Mouse (Mus musculus) yolk sac, embryonic 10.5 days (tissue): ENCODE measurements around the gene Sytl5.

Source experiments
- DNase-seq: peaks from one replicate; pipeline ENCODE4 v3.0.0-alpha.2; 2017; ENCODE audit warnings: low spot score

Gene Sytl5

DNA sequence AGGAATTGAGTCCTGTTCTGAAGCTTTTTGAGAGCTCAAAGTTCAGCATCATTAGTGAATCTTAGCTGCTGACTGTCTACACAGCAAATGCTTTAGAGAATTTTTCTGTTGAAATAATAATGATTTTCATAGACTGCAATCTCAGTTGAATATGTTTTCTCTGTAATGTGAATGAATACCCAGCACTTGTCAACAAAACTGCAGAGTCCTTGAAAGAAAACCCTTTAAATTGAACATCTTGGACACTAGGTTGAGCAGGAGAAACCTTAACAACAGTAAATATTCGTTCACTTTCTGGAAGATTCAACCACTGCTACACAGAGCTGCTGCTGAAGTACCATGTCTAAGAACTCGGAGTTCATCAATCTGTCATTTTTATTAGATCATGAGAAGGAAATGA is at the start of gene Sytl5:
TSS of gene Sytl5 (plus strand) at position 301 of the 400 bp plus-strand sequence.
- DNase-seq: no peak

DNA sequence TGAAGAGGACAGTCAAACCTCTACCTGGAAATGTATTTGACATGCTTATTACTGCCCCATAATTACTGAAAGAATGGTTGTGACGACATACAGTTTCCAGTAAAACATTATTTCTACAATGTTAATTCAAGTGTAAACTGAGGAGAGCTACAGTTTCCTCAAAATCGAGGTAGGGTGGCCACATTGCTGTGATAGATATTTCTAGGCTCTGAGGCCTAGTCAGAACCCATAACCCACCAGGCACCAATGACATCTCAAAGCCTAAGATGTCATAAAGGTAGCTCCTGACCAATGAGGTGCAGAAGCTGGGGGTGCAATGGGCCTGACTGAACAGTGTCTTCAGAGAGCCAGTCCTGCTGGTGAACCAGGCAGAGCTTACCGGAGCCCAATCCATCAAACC is 38.8 kb upstream of the Sytl5 start, which contains the start of gene Hypm:
TSS of gene Hypm (plus strand) at position 301 of the 400 bp plus-strand sequence.
- no peak for DNase-seq

DNA sequence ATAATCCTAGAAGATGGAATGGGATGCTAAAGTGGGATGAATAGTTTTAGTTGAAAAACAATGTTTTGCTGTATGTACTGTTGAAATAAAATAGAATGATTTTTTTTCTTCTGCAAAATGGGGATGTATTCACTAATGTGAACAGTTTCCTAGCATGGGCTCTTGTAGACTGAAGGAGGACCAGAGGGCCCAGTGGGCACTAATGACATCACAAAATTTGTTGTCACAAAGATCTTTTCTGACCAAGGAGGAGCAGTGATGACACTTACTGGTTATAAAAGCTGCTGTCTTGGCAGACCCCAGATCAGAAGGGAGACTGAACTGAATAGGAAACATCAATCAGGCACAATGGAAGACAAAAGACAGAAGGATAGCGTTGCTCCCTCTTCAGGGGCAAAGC is 36.0 kb upstream of the Sytl5 start, which contains the start of gene H2al3:
TSS of gene H2al3 (plus strand) at position 301 of the 400 bp plus-strand sequence.
- no peak for DNase-seq

DNA sequence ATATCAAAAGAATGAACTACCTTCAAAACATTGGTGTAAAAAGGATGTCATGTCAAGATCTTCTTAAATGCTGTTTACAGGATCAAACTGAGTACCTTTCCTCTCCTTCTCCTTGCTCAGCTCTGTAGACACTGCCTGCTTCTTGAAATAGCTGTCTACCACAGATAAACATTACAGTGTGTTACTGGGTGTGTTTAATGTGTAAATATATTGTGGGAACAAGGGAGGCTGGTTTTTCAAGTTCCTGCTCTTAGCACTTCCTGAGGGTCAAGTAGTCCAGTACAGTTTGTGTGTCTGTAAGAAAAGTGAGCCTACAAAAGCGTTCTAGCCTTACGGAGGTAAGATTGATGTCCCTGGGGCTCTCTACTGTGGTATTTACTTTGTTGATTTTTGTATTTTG is 23.6 kb upstream of the Sytl5 start:
- no peak for DNase-seq

DNA sequence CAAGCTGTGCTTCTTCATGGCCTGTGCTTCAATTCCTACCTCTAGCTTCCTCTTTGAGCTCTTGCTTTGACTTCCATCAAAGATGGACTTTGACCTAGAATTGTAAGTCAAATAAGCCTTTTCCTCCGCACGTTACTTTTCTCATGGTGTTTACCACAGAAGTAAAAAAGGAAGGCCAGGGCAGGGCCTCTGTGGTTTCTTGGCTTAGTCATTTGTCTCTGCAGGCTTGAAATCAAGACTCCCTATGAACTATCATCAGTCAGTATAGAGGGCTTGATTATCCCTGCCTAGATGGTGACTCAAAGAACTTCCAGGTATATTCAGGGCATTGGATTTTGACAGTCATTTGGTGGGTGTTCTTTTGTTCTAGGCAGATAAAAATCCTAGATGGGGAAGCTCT is 9.9 kb upstream of the Sytl5 start:
- DNase-seq: no peak

DNA sequence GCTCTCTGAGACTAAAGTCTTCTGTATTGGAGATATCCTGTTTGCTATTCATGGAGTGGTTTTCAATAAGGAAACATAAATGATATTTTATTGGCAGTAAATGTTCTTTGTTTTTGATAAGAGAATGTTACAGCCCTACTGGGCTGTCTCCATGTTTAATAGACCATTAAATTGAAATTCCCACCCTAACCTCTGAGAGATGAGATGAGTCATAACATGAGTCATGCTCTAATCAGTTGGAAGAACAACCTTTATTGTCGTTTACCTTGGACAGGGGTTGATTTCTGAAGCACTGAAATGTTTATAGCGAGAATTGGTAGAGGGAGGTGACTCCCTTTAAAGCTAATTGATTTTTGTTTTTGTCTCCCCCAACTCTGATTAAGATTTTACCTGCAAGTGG is 24.1 kb downstream of the Sytl5 start:
- no peak for DNase-seq

DNA sequence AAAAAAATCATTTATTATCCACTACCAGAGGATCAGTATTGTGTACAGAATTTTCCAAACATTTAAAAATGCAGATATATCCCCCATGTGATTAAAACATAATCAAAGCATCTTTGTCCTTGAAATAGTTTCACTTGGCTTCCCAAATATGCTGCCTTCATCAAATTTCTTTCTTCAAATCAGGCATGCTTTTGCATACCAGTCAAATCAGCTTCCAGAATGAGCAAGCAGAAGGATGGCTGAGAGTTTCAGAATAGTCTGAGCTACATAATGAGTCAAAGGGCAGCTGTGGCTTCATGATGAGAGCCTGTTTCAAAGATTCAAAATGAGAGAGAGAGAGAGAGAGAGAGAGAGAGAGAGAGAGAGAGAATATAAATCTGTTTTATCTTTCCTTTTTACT is 48.4 kb downstream of the Sytl5 start:
- no peak for DNase-seq

DNA sequence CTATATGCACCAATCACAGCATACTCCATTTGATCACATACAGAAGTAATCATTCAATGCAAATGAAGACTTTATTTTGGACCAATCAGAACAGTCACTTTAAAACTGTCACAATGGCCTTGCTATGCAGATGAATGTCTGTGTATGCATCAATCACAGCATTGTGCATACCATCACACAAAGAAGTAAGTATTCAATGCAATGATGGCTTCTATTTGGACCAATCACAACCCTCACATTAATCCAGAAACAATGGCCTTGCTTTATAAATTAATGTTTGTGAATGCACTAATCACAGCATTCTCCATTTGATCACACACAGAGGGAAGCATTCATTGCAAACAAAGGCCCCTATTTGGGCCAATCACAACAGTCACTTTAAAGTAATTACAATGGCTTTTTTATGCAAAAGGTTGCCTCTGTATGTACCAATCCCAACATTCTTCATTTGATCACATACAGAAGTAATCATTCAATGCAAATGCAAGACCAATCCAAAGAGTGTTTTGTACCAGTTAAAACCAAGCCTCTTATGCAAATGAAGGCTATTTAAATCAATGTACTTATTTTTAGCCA is 98.8 kb downstream of the Sytl5 start:
- DNase-seq: no peak

DNA sequence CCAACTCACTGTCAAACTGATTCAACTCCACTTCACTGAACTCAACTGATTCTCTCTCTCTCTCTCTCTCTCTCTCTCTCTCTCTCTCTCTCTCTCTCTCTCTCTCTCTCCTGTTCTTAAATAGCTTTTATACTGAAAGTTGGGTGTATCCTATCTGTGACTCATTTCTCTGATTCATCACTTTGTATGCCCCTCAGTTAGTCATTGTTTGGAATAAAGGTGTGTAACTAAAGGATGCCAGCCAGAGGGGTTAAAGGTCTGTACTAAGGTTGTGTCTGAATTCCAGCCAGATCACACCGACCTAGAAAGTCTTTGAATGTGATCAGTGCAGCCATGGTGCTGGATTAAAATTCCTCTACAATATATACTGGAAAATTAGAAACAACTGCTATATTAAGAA is 115.3 kb downstream of the Sytl5 start:
- DNase-seq: no peak

DNA sequence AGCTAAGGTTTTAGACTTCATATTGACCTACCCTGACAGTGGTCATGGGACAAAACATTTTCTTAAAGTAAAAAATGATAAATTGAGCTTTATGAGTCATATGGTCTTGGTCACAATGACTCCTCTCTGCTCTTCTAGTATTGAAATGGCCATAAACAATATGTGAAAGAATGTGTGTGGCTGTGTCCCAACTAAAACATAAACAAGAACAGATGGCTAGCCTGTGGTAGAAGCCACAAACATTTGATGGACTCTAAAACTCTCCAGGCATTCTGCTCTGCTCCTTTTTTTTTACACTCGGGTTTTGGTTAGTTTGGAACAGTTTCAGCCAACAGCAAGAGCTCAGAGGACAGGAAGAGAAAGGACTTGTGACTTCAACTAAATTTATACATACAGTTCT is 120.5 kb downstream of the Sytl5 start:
- DNase-seq: no peak

DNA sequence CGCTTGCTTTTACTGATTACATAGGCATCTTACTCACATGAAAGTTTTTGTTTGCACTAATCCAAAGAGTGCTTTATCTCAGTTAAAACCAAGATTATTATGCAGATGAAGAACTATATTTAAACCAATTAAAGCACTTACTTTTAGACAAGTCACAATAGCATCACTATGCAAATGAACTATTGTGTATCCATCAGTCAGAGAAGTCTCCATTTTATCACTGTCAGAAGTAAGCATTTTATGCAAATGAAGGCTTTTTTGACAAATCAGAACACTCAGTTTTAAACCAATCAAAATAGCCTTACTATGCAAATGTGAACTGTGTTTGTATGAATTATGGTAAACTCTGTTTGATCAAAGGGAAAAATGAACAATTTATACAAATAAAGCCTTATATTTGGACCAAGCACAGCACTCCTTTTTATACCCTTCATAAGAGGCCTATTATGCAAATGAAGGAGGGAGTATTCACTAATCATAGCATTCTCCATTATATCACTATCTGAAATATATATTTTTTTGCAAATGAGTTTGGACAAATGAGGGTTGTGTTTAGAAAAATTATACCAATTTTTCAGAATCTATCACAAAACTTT is 122.4 kb downstream of the Sytl5 start:
- DNase-seq: no peak

DNA sequence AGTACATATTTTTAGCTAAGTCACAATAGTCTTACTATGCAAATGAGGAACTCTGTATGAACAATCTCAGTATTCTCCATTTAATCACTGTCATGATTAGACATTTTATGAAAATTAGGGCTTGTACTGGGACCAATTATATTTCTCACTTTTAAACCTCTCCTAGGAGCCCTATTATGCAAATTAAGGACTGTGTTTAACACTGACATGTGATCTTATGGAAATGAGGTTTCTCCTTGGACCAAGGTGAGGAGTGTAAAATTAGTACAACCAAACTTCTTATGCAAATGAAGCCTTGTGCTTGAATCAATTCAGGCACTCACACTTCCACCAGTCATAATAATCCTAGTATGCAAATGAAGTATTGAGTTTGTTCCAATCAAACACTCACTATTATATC is 124.8 kb downstream of the Sytl5 start:
- DNase-seq: no peak

DNA sequence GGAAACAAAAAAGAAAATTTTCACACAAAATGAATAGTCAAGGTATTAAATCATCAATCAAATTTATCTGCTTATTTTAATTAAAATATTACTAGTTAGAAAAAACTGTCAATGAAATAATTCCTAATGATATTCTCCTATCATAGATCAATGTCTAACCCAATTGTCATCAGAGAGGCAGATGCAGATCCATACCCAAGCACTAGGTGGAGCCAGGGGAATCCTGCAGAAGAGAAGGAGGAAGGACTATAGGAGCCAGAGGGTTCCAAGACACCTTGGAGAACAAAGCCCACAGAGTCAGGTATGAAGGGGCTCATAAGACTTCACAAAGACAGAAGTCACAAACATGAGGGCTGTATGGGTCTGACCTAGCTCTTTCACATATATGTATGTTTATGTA is 149.2 kb downstream of the Sytl5 start:
- DNase-seq: no peak
